Mouse (Mus musculus): ENCODE data around the gene Lgals4.

GRCm38 (mm10) chr7:28862817-28863499 lies 29.3 kb downstream of the Lgals4 start:
- no peak for TF ChIP-seq POLR2A (IDR thresholded peaks at IDR 0.05; ENCODE audit: insufficient read depth, low read length)
- TF ChIP-seq CTCF (IDR thresholded peaks at IDR 0.05; ENCODE audit: low read depth, low read length) = no peak
- no peak for TF ChIP-seq EP300 (IDR thresholded peaks at IDR 0.05; ENCODE audit: insufficient read depth, low read depth, low read length)
